Mouse (Mus musculus) heart, embryonic 11.5 days (tissue): ENCODE results near the gene Zfpm1. TPM values are rescaled to one million over a fixed set of nuclear protein-coding genes. Genes with fewer than 3 reads are reported as not detected.

Experiments
- ATAC-seq: fragments of 200-750 bp; cut with Nextera tagmentation; replicated peaks from 2 replicates; pipeline ENCODE4 v1.8.0; 2017; ENCODE audit warnings: moderate library complexity; ENCODE audit not compliant: insufficient number of reproducible peaks, low FRiP score, low TSS enrichment
- H3K27ac ChIP-seq: fragments of 300-500 bp; sonication (generic); 2 replicates; pipeline ENCODE4 v1.5.1; 2014; ENCODE audit warnings: mild to moderate bottlenecking, low read depth, low read length
- H3K27me3 ChIP-seq: fragments of 300-500 bp; sonication (generic); 2 replicates; pipeline ENCODE4 v1.6.1; 2014; ENCODE audit warnings: mild to moderate bottlenecking, low read length, mixed read lengths; ENCODE audit not compliant: control insufficient read depth, insufficient read depth
- H3K36me3 ChIP-seq: fragments of 300-500 bp; sonication (generic); 2 replicates; pipeline ENCODE4 v1.6.1; 2014; ENCODE audit warnings: mild to moderate bottlenecking, low read length, moderate library complexity, mixed read lengths; ENCODE audit not compliant: control insufficient read depth, insufficient read depth
- H3K4me1 ChIP-seq: fragments of 300-500 bp; sonication (generic); 2 replicates; pipeline ENCODE4 v1.6.1; 2014; ENCODE audit warnings: low read length; ENCODE audit not compliant: control insufficient read depth, insufficient read depth
- H3K4me2 ChIP-seq: fragments of 300-500 bp; sonication (generic); 2 replicates; pipeline ENCODE4 v1.6.1; 2014; ENCODE audit warnings: mild to moderate bottlenecking, moderate library complexity
- H3K4me3 ChIP-seq: fragments of 300-500 bp; sonication (generic); 2 replicates; pipeline ENCODE4 v1.5.1; 2014; ENCODE audit warnings: low read depth, low read length
- H3K9ac ChIP-seq: fragments of 300-500 bp; sonication (generic); 2 replicates; pipeline ENCODE4 v1.6.1; 2014; ENCODE audit warnings: mild to moderate bottlenecking, low read depth, low read length, moderate library complexity
- H3K9me3 ChIP-seq: fragments of 300-500 bp; sonication (generic); replicated peaks from 2 replicates; pipeline ENCODE4 v1.6.1; 2016; ENCODE audit warnings: low read length; ENCODE audit not compliant: control insufficient read depth
- WGBS: fragments of 180-500 bp; shearing (Covaris S2); extraction: QIAGEN DNeasy Blood & Tissue Kit; methylation state at CpG from one replicate; pipeline ENCODE4 v1.1.7; 2014; ENCODE audit not compliant: insufficient replicate concordance; 5-methylcytosine and 5-hydroxymethylcytosine counted together
- polyA plus RNA-seq: library from polyadenylated mRNA; unstranded; fragments of >200 nt; fragmentation: Nextera tagmentation; extraction: Ambion mirVana; gene quantifications from 2 replicates; pipeline ENCODE4 v1.2.1, GENCODE M21; 2014

Zfpm1 gene
- polyA plus RNA-seq, 1 experiment from 2014 or later = 7.9 TPM

GRCm38 (mm10) chr8:122334791-122335490 is 53.0 kb downstream of the Zfpm1 start:
- H3K4me2 ChIP-seq = no peak overlapping the region
- no peak overlapping the region for H3K9ac ChIP-seq
- WGBS = 90% methylated on average over 13 of the region's 13 CpGs
- peaks cover 30% of the 10 kb centered on the region for H3K4me1 ChIP-seq
- H3K36me3 ChIP-seq = peaks cover 27% of the 10 kb centered on the region
- no peak for ATAC-seq
- no peak overlapping the region for H3K4me3 ChIP-seq
- no peak overlapping the region for H3K27ac ChIP-seq
- H3K27me3 ChIP-seq = no peaks in the 10 kb centered on the region; the same call in 1 of the 2 replicates
- H3K9me3 ChIP-seq = no peaks in the 10 kb centered on the region

DNA sequence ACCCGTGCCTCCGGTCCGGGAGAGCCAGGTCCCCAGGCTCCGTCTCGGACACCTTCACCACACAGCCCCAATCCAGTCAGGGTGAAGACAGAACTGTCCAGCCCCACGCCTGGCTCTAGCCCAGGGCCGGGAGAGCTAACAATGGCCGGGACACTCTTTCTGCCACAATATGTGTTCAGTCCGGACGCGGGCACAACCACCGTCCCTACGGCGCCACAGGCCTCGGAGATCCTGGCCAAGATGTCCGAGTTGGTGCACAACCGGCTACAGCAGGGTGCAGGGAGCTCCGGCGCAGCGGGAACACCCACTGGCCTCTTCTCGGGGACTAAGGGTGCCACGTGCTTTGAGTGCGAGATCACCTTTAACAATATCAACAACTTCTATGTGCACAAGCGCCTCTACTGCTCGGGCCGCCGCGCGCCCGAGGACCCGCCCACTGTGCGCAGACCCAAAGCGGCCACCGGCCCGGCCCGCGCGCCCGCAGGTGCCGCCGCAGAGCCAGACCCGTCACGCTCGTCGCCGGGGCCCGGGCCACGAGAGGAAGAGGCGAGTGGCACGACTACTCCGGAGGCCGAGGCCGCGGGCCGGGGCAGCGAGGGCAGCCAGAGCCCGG is 53.8 kb downstream of the Zfpm1 start:
- ATAC-seq = 0 out of 2 replicates have a peak, but pooled peaks have one; percentile 0
- Histone ChIP-seq H3K4me1 (peaks cover 22% of the 10 kb centered on the region), H3K9ac (peak overlapping the region; percentile 44; the same call in 1 of the 2 replicates), H3K27me3 (no peaks in the 10 kb centered on the region; the same call in 1 of the 2 replicates), H3K4me2 (peak overlapping the region; percentile 68), H3K4me3 (peak overlapping the region; percentile 32), H3K27ac (no peak overlapping the region), H3K36me3 (peaks cover 27% of the 10 kb centered on the region), H3K9me3 (no peaks in the 10 kb centered on the region)
- 37% methylated on average over 57 of the region's 57 CpGs for WGBS

- Histone ChIP-seq H3K4me3 (peak overlapping the region; percentile 32), H3K9ac (peak overlapping the region; percentile 44; the same call in 1 of the 2 replicates), H3K27ac (no peak overlapping the region), H3K27me3 (no peaks in the 10 kb centered on the region; the same call in 1 of the 2 replicates), H3K9me3 (no peaks in the 10 kb centered on the region), H3K36me3 (peaks cover 27% of the 10 kb centered on the region), H3K4me2 (peak overlapping the region; percentile 68), H3K4me1 (peaks cover 16% of the 10 kb centered on the region)
- peak; percentile 9; the same call in 1 of the 2 replicates for ATAC-seq
- 23% methylated on average over 81 of the region's 81 CpGs for WGBS
These were observed 54.4 kb downstream of the Zfpm1 start for GRCm38 (mm10) chr8:122336251-122336910.

DNA sequence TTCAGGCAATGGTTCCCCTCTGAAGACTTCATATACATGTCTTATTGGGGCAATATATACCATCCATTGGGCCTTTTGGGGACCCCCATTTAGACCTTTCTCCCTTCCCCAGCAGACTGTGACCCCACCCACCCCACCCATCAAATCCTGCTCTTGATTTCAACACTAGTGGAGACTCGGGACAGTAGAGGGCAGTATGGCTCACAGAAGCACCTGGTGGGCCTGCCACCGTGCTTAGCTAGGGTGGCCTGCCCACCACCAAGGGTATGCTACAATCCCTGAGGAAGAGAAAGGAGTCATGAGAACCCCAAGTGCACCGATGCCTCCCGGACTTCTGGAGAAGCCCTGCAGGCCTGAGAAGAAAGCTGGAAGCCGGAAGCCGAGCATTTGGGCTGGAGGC is 56.9 kb downstream of the Zfpm1 start:
- H3K4me3 ChIP-seq = no peak overlapping the region
- WGBS = 65% methylated on average over 6 of the region's 6 CpGs
- no peaks in the 10 kb centered on the region; the same call in 1 of the 2 replicates for H3K27me3 ChIP-seq
- no peak overlapping the region for H3K4me2 ChIP-seq
- no peak overlapping the region for H3K9ac ChIP-seq
- ATAC-seq = no peak
- H3K4me1 ChIP-seq = peaks cover 36% of the 10 kb centered on the region
- H3K27ac ChIP-seq = no peak overlapping the region
- no peaks in the 10 kb centered on the region for H3K9me3 ChIP-seq
- H3K36me3 ChIP-seq = peaks cover 24% of the 10 kb centered on the region

DNA sequence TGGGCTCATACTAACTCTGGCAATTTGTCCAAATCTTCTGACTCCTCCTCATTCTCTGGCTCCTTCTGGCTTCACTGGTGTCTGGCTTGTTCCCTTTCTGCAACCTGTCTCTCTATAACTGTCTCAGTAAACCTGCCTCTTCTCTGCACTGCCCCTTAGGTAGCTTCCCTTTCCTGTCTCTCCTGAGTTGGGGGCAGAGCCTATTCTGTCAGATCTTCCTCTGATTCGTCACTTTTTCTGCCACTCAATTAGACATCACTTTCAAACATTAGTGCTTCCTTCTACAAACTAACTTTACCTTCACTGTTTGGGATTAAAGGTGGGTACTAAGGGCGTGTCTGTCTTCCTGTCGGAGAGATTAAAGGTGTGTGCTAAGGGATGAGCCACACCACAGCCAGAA is 58.8 kb downstream of the Zfpm1 start:
- Histone ChIP-seq H3K36me3 (peaks cover 13% of the 10 kb centered on the region), H3K27ac (no peak overlapping the region), H3K27me3 (no peaks in the 10 kb centered on the region; the same call in 1 of the 2 replicates), H3K4me3 (no peak overlapping the region), H3K9ac (no peak overlapping the region), H3K4me2 (no peak overlapping the region), H3K9me3 (no peaks in the 10 kb centered on the region), H3K4me1 (peaks cover 46% of the 10 kb centered on the region)
- ATAC-seq = no peak
- 80% methylated on average over 3 of the region's 3 CpGs for WGBS

DNA sequence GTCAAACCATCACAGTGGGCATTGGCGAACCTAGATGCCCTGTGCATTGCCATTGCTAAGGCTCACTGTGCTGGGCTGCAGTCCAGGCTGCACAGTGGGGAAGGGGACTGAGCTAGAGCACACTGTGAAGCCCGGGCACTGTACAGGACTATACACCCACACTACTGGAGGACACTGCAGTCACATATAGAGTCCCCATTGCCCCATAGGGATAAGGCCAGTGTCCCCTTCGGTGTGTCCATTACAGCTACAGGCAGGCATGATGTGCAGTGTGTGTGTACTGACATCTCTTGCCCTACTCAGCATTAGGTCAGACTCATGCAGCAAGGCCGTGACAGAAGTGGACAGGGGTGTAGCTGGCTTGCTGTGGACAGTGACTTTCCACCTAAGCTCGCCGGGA is 59.8 kb downstream of the Zfpm1 start:
- peaks cover 37% of the 10 kb centered on the region for H3K4me1 ChIP-seq
- H3K36me3 ChIP-seq = peaks cover 3% of the 10 kb centered on the region; the same call in 1 of the 2 replicates
- WGBS = 72% methylated on average over 6 of the region's 6 CpGs
- no peaks in the 10 kb centered on the region for H3K9me3 ChIP-seq
- no peaks in the 10 kb centered on the region for H3K27me3 ChIP-seq
- H3K4me3 ChIP-seq = no peak overlapping the region
- no peak for ATAC-seq
- no peak overlapping the region for H3K4me2 ChIP-seq
- no peak overlapping the region for H3K27ac ChIP-seq
- no peak overlapping the region for H3K9ac ChIP-seq

- Histone ChIP-seq H3K27ac (no peak overlapping the region), H3K4me1 (peaks cover 37% of the 10 kb centered on the region), H3K36me3 (no peaks in the 10 kb centered on the region), H3K4me3 (no peak overlapping the region), H3K9ac (no peak overlapping the region), H3K4me2 (peak overlapping the region; percentile 73), H3K9me3 (no peaks in the 10 kb centered on the region), H3K27me3 (no peaks in the 10 kb centered on the region)
- 45% methylated on average over 5 of the region's 5 CpGs for WGBS
- ATAC-seq = no peak
These were observed 60.4 kb downstream of the Zfpm1 start for GRCm38 (mm10) chr8:122342362-122342761.

DNA sequence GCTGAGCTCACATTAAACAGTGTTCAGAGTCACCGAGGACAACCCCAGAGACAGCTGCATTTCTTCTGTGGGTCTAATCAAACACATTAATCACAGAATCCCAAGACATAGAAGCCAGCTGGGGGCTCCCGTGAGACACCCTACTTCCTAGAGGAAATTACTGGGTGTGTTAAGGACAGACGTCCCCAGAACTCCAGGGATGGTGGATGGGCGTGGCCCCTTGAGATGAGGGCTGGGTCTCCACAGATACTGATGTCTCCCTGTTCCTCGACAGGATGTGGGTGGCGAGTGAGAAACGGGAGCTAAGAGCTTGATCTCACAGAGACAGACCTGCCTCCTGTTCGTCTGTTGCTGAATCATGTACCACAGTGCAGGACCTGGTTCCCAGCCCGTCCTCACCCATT is 60.9 kb downstream of the Zfpm1 start:
- H3K27ac ChIP-seq = no peak overlapping the region
- 0 out of 2 replicates have a peak overlapping the region, but pooled peaks have one; percentile 65 for H3K9ac ChIP-seq
- peak overlapping the region; percentile 73 for H3K4me2 ChIP-seq
- WGBS = 4% methylated on average over 9 of the region's 9 CpGs
- H3K4me3 ChIP-seq = no peak overlapping the region
- H3K4me1 ChIP-seq = peaks cover 40% of the 10 kb centered on the region
- no peak; the same call in 1 of the 2 replicates for ATAC-seq
- no peaks in the 10 kb centered on the region for H3K9me3 ChIP-seq
- H3K36me3 ChIP-seq = no peaks in the 10 kb centered on the region
- H3K27me3 ChIP-seq = no peaks in the 10 kb centered on the region
